Mouse (Mus musculus) frontal cortex, adult 2 months (tissue): Measurements from ENCODE around the gene Tldc2. TPM values are rescaled to one million over a fixed set of nuclear protein-coding genes. Genes with fewer than 3 reads are reported as not detected.

ENCODE experiments used
- DNase-seq, 2 experiments: peaks; one replicate each; pipeline ENCODE4 v3.0.0; 2022; ENCODE audit warnings: low spot score in 1 of 2; ENCODE audit errors: extremely low spot score in 1 of 2
- polyA plus RNA-seq: library from polyadenylated mRNA; depleted of rRNA; stranded (reverse); fragments of >200 nt; gene quantifications from 2 replicates; pipeline ENCODE4 v1.2.3, GENCODE M21; 2012; rRNA removed

Gene Tldc2
- polyA plus RNA-seq, 1 experiment: 0.30 TPM

GRCm38 (mm10) chr2:157144132-157144531 lies 57.3 kb downstream of the Tldc2 start:
- no peak for DNase-seq

- no peak for DNase-seq
Observed at GRCm38 (mm10) chr2:157145173-157145572, 58.3 kb downstream of the Tldc2 start.

Other genes with a start within 250 kb of the Tldc2 start
- 1.4 and 2.0 TPM in 2 replicates for gene Tgif2, start 247.0 kb upstream of the Tldc2 start, polyA plus RNA-seq
- gene 4930518I15Rik, start 229.1 kb upstream of the Tldc2 start, polyA plus RNA-seq: 3.2 and 3.4 TPM in 2 replicates
- gene Rab5if, start 223.9 kb upstream of the Tldc2 start, polyA plus RNA-seq: 101 and 109 TPM in 2 replicates
- gene Sla2, start 199.9 kb upstream of the Tldc2 start, polyA plus RNA-seq: 0.57 and 0.78 TPM in 2 replicates
- 439 and 512 TPM in 2 replicates for gene Ndrg3, start 95.0 kb upstream of the Tldc2 start, polyA plus RNA-seq
- gene Dsn1, start 79.9 kb upstream of the Tldc2 start, polyA plus RNA-seq: 6.6 and 7.3 TPM in 2 replicates
- gene Soga1, start 7.8 kb upstream of the Tldc2 start, polyA plus RNA-seq: 8.5 and 10.5 TPM in 2 replicates
- gene Samhd1, start 48.2 kb downstream of the Tldc2 start, polyA plus RNA-seq: 20.8 and 23.0 TPM in 2 replicates
- 2.2 TPM in 2 replicates for gene Rbl1, start 117.5 kb downstream of the Tldc2 start, polyA plus RNA-seq
- gene Rpn2, start 192.0 kb downstream of the Tldc2 start, polyA plus RNA-seq: 115 and 128 TPM in 2 replicates
- gene Mroh8, start 192.5 kb downstream of the Tldc2 start, polyA plus RNA-seq: 1.6 and 1.9 TPM in 2 replicates